Mouse (Mus musculus): Measurements from ENCODE around the gene Olfr288.

DNA sequence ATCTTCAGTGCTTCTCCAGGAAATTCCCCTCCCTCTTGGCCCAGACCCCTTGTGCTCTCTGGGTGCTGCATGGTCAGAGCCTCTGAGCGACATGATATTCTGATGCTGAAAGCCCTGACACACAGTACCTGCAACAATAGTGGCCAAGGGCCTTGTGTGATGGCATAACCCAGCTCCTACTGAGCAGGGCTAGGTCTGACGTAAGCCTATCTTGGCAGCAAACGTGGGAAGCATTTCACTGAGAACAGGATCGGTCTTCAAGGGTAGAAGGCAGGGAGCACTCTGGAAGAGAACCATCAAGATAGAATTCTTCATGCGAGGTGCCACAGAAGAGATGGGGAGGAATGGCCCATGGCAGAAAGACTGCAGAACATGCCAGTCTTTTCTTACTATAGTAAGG lies 29.8 kb downstream of the Olfr288 start, which contains the start of gene Asb8:
- no peak for TF ChIP-seq CTCF (IDR thresholded peaks at IDR 0.05; ENCODE audit: insufficient read depth, low read length)
- no peak for TF ChIP-seq POLR2A (IDR thresholded peaks at IDR 0.05; ENCODE audit: borderline replicate concordance, extremely low read depth, low read depth, low read length)

Data from lung, adult 2 months (tissue).